Mouse (Mus musculus): ENCODE results near the gene Tmem256. TPM values are rescaled to one million over a fixed set of nuclear protein-coding genes. Genes with fewer than 3 reads are reported as not detected.
A peak's percentile ranks its signal among the peaks of the same experiment; 100 is the strongest.

Gene Tmem256
- total RNA-seq, 4 experiments from 2014 or later, result 143 to 214 (median 181) TPM

GRCm38 (mm10) chr11:69815155-69815554 lies 23.2 kb upstream of the Tmem256 start, which contains the start of gene Gm39566:
Gene Gm39566, minus strand, starts transcription at chr11:69815298.
- DNase-seq (ENCODE audit: low spot score in 2 of 2), result no peak

- no peak for DNase-seq (ENCODE audit: low spot score in 2 of 2)
Measured at GRCm38 (mm10) chr11:69816520-69816919, 21.8 kb upstream of the Tmem256 start.

- no peak for DNase-seq (ENCODE audit: low spot score in 2 of 2)
Measured at GRCm38 (mm10) chr11:69818365-69818764, 19.9 kb upstream of the Tmem256 start, which contains the start of gene Spem2. Gene Spem2, minus strand, starts transcription at chr11:69818465.

- no peak for DNase-seq (ENCODE audit: low spot score in 2 of 2)
Measured at GRCm38 (mm10) chr11:69818871-69819270, 19.4 kb upstream of the Tmem256 start.

GRCm38 (mm10) chr11:69822080-69822479 lies 16.2 kb upstream of the Tmem256 start, which contains the start of gene Spem1:
Gene Spem1, minus strand, starts transcription at chr11:69822180.
- no peak for DNase-seq (ENCODE audit: low spot score in 2 of 2)

- DNase-seq (ENCODE audit: low spot score in 2 of 2), result no peak
Measured at GRCm38 (mm10) chr11:69823456-69823855, 14.9 kb upstream of the Tmem256 start.

GRCm38 (mm10) chr11:69828832-69829231 lies 9.5 kb upstream of the Tmem256 start:
- no peak for DNase-seq (ENCODE audit: low spot score in 2 of 2)

GRCm38 (mm10) chr11:69833554-69833953 lies 4.8 kb upstream of the Tmem256 start:
- DNase-seq (ENCODE audit: low spot score in 2 of 2), result no peak

- no peak for DNase-seq (ENCODE audit: low spot score in 2 of 2)
Measured at GRCm38 (mm10) chr11:69834001-69834549, 4.2 kb upstream of the Tmem256 start.

- DNase-seq (ENCODE audit: low spot score in 2 of 2), result no peak
Measured at GRCm38 (mm10) chr11:69835326-69835965, 2.9 kb upstream of the Tmem256 start.

- DNase-seq (ENCODE audit: low spot score in 2 of 2), result no peak
Measured at GRCm38 (mm10) chr11:69835966-69836335, 2.4 kb upstream of the Tmem256 start.

GRCm38 (mm10) chr11:69836703-69837576 lies 1.4 kb upstream of the Tmem256 start:
- peak; percentile 17 to 46 for DNase-seq (ENCODE audit: low spot score in 2 of 2)

- no peak for DNase-seq (ENCODE audit: low spot score in 2 of 2)
Measured at GRCm38 (mm10) chr11:69837604-69837951, 736 bp upstream of the Tmem256 start, which contains the start of gene Nlgn2. Gene Nlgn2, minus strand, starts transcription at chr11:69837784.

GRCm38 (mm10) chr11:69838714-69839104 lies 395 bp downstream of the Tmem256 start:
- DNase-seq (ENCODE audit: low spot score in 2 of 2), result no peak

GRCm38 (mm10) chr11:69846198-69846680 lies 7.9 kb downstream of the Tmem256 start, which contains the start of gene Plscr3:
Gene Plscr3, plus strand, starts transcription at chr11:69846376.
- DNase-seq (ENCODE audit: low spot score in 2 of 2), result peak; percentile 86 to 88

- no peak for DNase-seq (ENCODE audit: low spot score in 2 of 2)
Measured at GRCm38 (mm10) chr11:69846738-69847688, 8.7 kb downstream of the Tmem256 start.

- DNase-seq (ENCODE audit: low spot score in 2 of 2), result no peak
Measured at GRCm38 (mm10) chr11:69848021-69848420, 9.7 kb downstream of the Tmem256 start.

- DNase-seq (ENCODE audit: low spot score in 2 of 2), result no peak
Measured at GRCm38 (mm10) chr11:69849128-69849527, 10.8 kb downstream of the Tmem256 start.

GRCm38 (mm10) chr11:69849884-69850283 lies 11.6 kb downstream of the Tmem256 start:
- no peak for DNase-seq (ENCODE audit: low spot score in 2 of 2)

GRCm38 (mm10) chr11:69850754-69851153 lies 12.4 kb downstream of the Tmem256 start:
- DNase-seq (ENCODE audit: low spot score in 2 of 2), result no peak

GRCm38 (mm10) chr11:69853994-69854393 lies 15.7 kb downstream of the Tmem256 start:
- DNase-seq (ENCODE audit: low spot score in 2 of 2), result no peak
